Mouse (Mus musculus) Muller cell, postnatal 12 days (primary cell): ENCODE measurements around the gene Kcnj9.

Experiments used
- DNase-seq: peaks from one replicate; pipeline ENCODE4 v3.0.0-alpha.2; 2015; ENCODE audit errors: inconsistent ontology term

The Kcnj9 gene

GRCm38 (mm10) chr1:172292880-172293279 is 36.2 kb downstream of the Kcnj9 start:
- no peak for DNase-seq

- no peak for DNase-seq
Observed at GRCm38 (mm10) chr1:172289617-172289946, 39.5 kb downstream of the Kcnj9 start.

GRCm38 (mm10) chr1:172288900-172289616 is 40.1 kb downstream of the Kcnj9 start:
- no peak for DNase-seq

GRCm38 (mm10) chr1:172286740-172287139 is 42.4 kb downstream of the Kcnj9 start:
- DNase-seq: no peak

GRCm38 (mm10) chr1:172284221-172284620 is 44.9 kb downstream of the Kcnj9 start:
- no peak for DNase-seq

- no peak for DNase-seq
Observed at GRCm38 (mm10) chr1:172283073-172283472, 46.0 kb downstream of the Kcnj9 start.

- no peak for DNase-seq
Observed at GRCm38 (mm10) chr1:172281522-172282254, 47.4 kb downstream of the Kcnj9 start.

GRCm38 (mm10) chr1:172279768-172280509 is 49.2 kb downstream of the Kcnj9 start:
- no peak for DNase-seq

- no peak for DNase-seq
Observed at GRCm38 (mm10) chr1:172278328-172278727, 50.8 kb downstream of the Kcnj9 start.

- DNase-seq: no peak
Observed at GRCm38 (mm10) chr1:172277172-172277571, 51.9 kb downstream of the Kcnj9 start.

GRCm38 (mm10) chr1:172274547-172274946 is 54.6 kb downstream of the Kcnj9 start:
- no peak for DNase-seq

- no peak for DNase-seq
Observed at GRCm38 (mm10) chr1:172274116-172274515, 55.0 kb downstream of the Kcnj9 start.

GRCm38 (mm10) chr1:172273386-172273785 is 55.7 kb downstream of the Kcnj9 start:
- no peak for DNase-seq

GRCm38 (mm10) chr1:172271765-172272164 is 57.4 kb downstream of the Kcnj9 start:
- DNase-seq: no peak

- no peak for DNase-seq
Observed at GRCm38 (mm10) chr1:172271208-172271607, 57.9 kb downstream of the Kcnj9 start.
